Mouse (Mus musculus) myocyte (in vitro differentiated cells): Measurements from ENCODE around the gene Pdss2. TPM values are rescaled to one million over a fixed set of nuclear protein-coding genes. Genes with fewer than 3 reads are reported as not detected.

ENCODE experiments used
- H3K27me3 ChIP-seq: one replicate; pipeline ENCODE4 v1.6.1; 2011; ENCODE audit not compliant: control insufficient read depth, insufficient read depth, insufficient read length
- H3K36me3 ChIP-seq: one replicate; pipeline ENCODE4 v1.6.1; 2011; ENCODE audit not compliant: control insufficient read depth, insufficient read depth
- H3K4me2 ChIP-seq: one replicate; pipeline ENCODE4 v1.6.1; 2011; ENCODE audit warnings: low read depth, control low read depth
- H3K4me3 ChIP-seq: one replicate; pipeline ENCODE4 v1.5.1; 2011; ENCODE audit warnings: mild to moderate bottlenecking, control low read depth, moderate library complexity
- H3K79me2 ChIP-seq: one replicate; pipeline ENCODE4 v1.6.1; 2011; ENCODE audit not compliant: control insufficient read depth, insufficient read depth
- H3ac ChIP-seq: one replicate; pipeline ENCODE4 v1.6.1; 2011; ENCODE audit not compliant: control insufficient read depth, insufficient read length
- CEBPB ChIP-seq: IDR thresholded peaks from 2 replicates; pipeline ENCODE4 v1.6.1; 2011; ENCODE audit warnings: mild to moderate bottlenecking, moderate library complexity; ENCODE audit not compliant: poor library complexity, insufficient read depth, severe bottlenecking
- E2F4 ChIP-seq: IDR thresholded peaks from one replicate; pipeline ENCODE4 v1.6.1; 2011; ENCODE audit warnings: mild to moderate bottlenecking, control low read depth, moderate library complexity; ENCODE audit not compliant: insufficient read depth
- MAX ChIP-seq: IDR thresholded peaks from one replicate; pipeline ENCODE4 v1.6.1; 2011; ENCODE audit warnings: low read depth, mild to moderate bottlenecking, control low read depth
- MYOD1 ChIP-seq, 3 experiments: IDR thresholded peaks; one replicate each; pipeline ENCODE4 v1.6.1; 2011; ENCODE audit warnings: control low read depth in 2 of 3, low read depth in 2 of 3, mild to moderate bottlenecking in 2 of 3, moderate library complexity in 1 of 3; ENCODE audit not compliant: insufficient read length in 2 of 3, control insufficient read depth in 1 of 3
- MYOG ChIP-seq, 3 experiments: IDR thresholded peaks; one replicate each; pipeline ENCODE4 v1.6.1; 2011; ENCODE audit warnings: control low read depth in 2 of 3, low read depth in 2 of 3, mild to moderate bottlenecking in 2 of 3; ENCODE audit not compliant: insufficient read length in 2 of 3, control insufficient read depth in 1 of 3, insufficient read depth in 1 of 3
- POLR2A ChIP-seq: IDR thresholded peaks from one replicate; pipeline ENCODE4 v1.6.1; 2011; ENCODE audit warnings: low read depth, mild to moderate bottlenecking, control low read depth, moderate library complexity; ENCODE audit not compliant: insufficient read length
- POLR2AphosphoS2 ChIP-seq: IDR thresholded peaks from one replicate; pipeline ENCODE4 v1.6.1; 2011; ENCODE audit warnings: low read depth, control low read depth; ENCODE audit not compliant: insufficient read length
- REST ChIP-seq: IDR thresholded peaks from one replicate; pipeline ENCODE4 v1.6.1; 2011; ENCODE audit warnings: mild to moderate bottlenecking, control low read depth, moderate library complexity; ENCODE audit not compliant: insufficient read depth, insufficient read length
- SRF ChIP-seq: IDR thresholded peaks from one replicate; pipeline ENCODE4 v1.6.1; 2011; ENCODE audit warnings: low read depth; ENCODE audit not compliant: control insufficient read depth, insufficient read length
- TCF12 ChIP-seq: IDR thresholded peaks from one replicate; pipeline ENCODE4 v1.6.1; 2011; ENCODE audit warnings: mild to moderate bottlenecking, control low read depth; ENCODE audit not compliant: poor library complexity, insufficient read depth, severe bottlenecking
- TCF3 ChIP-seq: IDR thresholded peaks from one replicate; pipeline ENCODE4 v1.6.1; 2011; ENCODE audit warnings: low read depth, control low read depth; ENCODE audit not compliant: insufficient read length
- USF1 ChIP-seq: IDR thresholded peaks from one replicate; pipeline ENCODE4 v1.6.1; 2011; ENCODE audit warnings: low read depth, mild to moderate bottlenecking, control low read depth, moderate library complexity
- polyA plus RNA-seq: library from polyadenylated mRNA; unstranded; fragments of >200 nt; fragmentation: generic; extraction: Trizol; gene quantifications from one replicate; pipeline ENCODE4 v1.2.1, GENCODE M21; 2012; ENCODE audit warnings: missing spikeins

Gene Pdss2
- polyA plus RNA-seq, 1 experiment: 8.5 TPM

DNA sequence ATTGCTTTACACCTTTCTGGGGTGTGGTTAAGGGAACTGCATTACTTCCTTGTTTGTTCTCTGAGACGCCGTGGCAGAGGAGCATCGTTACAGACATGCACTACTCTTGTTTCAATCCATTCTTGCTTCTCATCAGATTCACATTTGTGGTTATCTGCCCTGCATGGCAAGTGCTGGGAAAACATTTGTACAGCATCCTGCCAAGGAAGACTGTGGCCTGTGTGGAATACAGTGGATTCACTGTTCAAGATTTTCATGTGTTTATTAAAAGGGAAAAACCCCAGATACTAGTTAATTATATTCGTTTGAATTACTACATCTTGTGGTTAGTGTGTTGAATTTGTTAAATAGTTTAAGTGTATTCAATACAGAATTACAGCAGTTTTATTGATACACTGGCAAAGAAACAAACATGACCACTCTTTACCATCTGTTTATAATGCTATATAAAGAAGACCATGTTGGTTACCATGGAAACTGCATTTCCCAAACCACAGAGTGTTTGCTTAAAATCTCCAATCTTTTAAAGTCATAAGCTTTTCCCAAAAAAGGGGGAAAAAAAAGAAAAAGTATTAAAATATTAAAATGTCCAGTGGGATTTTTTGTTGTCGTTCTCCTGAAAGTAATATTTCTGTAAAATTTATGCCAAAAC lies 58.5 kb downstream of the Pdss2 start:
- no peak overlapping the region for H3ac ChIP-seq

DNA sequence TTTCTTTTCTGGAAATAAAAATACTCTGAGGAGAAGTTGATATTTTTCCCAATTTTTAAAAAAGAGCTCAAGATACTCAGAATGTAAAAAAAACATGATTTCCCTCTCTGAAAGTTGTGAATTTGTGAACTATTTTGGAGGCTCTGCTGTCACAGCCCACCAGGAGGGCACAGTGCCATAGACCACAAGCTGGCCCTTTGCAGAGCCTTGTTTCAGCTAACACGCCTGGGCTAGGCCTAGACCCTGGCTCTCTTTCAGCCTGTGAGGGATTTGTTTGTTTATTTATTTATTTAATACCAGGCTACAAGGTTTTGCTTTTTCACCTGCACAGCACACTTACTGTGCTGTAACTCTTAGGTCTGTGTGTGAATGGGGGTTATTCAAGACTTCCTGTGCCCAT lies 64.3 kb downstream of the Pdss2 start:
- no peaks in the 10 kb centered on the region for H3K79me2 ChIP-seq
- H3K4me2 ChIP-seq: no peak overlapping the region
- H3K36me3 ChIP-seq: no peaks in the 10 kb centered on the region
- H3K4me3 ChIP-seq: no peak overlapping the region
- no peak for TF ChIP-seq USF1
- TF ChIP-seq E2F4: no peak
- TF ChIP-seq MAX: no peak
- TF ChIP-seq POLR2AphosphoS2: no peak
- no peak for TF ChIP-seq TCF12
- no peak for TF ChIP-seq MYOG (IDR thresholded peaks at IDR 0.05; ENCODE audit: control insufficient read depth in 1 of 3, insufficient read depth in 1 of 3, insufficient read length in 2 of 3, low read depth in 2 of 3)
- no peak for TF ChIP-seq SRF
- no peak for TF ChIP-seq REST
- TF ChIP-seq MYOD1 (IDR thresholded peaks at IDR 0.05; ENCODE audit: control insufficient read depth in 1 of 3, insufficient read length in 2 of 3, low read depth in 2 of 3): no peak
- H3K27me3 ChIP-seq: no peaks in the 10 kb centered on the region
- no peak overlapping the region for H3ac ChIP-seq

More for the DNA sequence above, 58.5 kb downstream of the Pdss2 start:
- Histone ChIP-seq H3K4me3 (no peak overlapping the region), H3K4me2 (no peak overlapping the region), H3K27me3 (no peaks in the 10 kb centered on the region), H3K36me3 (no peaks in the 10 kb centered on the region), H3K79me2 (no peaks in the 10 kb centered on the region)
- TF ChIP-seq CEBPB (no peak), MYOG (IDR thresholded peaks at IDR 0.05; ENCODE audit: control insufficient read depth in 1 of 3, insufficient read depth in 1 of 3, insufficient read length in 2 of 3, low read depth in 2 of 3) (no peak), MAX (no peak), SRF (no peak), MYOD1 (IDR thresholded peaks at IDR 0.05; ENCODE audit: control insufficient read depth in 1 of 3, insufficient read length in 2 of 3, low read depth in 2 of 3) (no peak), TCF12 (no peak), POLR2AphosphoS2 (no peak), E2F4 (no peak), REST (no peak), POLR2A (no peak), TCF3 (no peak), USF1 (no peak)

GRCm38 (mm10) chr10:43290638-43291230 lies 69.4 kb downstream of the Pdss2 start:
- Histone ChIP-seq H3K79me2 (no peaks in the 10 kb centered on the region), H3K36me3 (no peaks in the 10 kb centered on the region), H3K4me2 (no peak overlapping the region), H3K27me3 (no peaks in the 10 kb centered on the region), H3K4me3 (no peak overlapping the region), H3ac (no peak overlapping the region)
- TF ChIP-seq SRF: no peak
- no peak for TF ChIP-seq USF1
- TF ChIP-seq CEBPB: no peak
- no peak for TF ChIP-seq MYOG (IDR thresholded peaks at IDR 0.05; ENCODE audit: control insufficient read depth in 1 of 3, insufficient read depth in 1 of 3, insufficient read length in 2 of 3, low read depth in 2 of 3)
- no peak for TF ChIP-seq POLR2A
- no peak for TF ChIP-seq TCF12
- TF ChIP-seq MAX: no peak

DNA sequence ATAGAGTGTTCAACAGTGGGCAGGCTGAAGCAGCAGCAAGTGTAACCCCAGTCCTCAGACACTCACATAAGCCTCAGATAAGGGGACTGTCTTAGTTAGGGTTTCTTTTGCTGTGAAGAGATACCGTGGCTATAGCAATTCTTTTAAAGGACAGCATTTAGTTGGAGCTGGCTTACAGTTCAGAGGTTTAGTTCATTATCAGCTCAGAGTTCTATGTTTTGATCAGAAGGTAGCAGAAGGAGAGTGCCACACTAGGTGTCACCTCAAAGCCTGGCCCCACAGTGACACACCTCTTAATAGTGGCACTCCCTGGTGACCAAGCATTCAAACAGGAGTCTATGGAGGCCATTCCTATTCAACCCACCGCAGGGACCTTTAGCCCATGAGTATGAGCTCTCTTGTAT lies 70.0 kb downstream of the Pdss2 start:
- Histone ChIP-seq H3K27me3 (no peaks in the 10 kb centered on the region), H3ac (no peak overlapping the region), H3K79me2 (no peaks in the 10 kb centered on the region), H3K4me3 (no peak overlapping the region), H3K36me3 (no peaks in the 10 kb centered on the region), H3K4me2 (no peak overlapping the region)
- no peak for TF ChIP-seq MYOG (IDR thresholded peaks at IDR 0.05; ENCODE audit: control insufficient read depth in 1 of 3, insufficient read depth in 1 of 3, insufficient read length in 2 of 3, low read depth in 2 of 3)

DNA sequence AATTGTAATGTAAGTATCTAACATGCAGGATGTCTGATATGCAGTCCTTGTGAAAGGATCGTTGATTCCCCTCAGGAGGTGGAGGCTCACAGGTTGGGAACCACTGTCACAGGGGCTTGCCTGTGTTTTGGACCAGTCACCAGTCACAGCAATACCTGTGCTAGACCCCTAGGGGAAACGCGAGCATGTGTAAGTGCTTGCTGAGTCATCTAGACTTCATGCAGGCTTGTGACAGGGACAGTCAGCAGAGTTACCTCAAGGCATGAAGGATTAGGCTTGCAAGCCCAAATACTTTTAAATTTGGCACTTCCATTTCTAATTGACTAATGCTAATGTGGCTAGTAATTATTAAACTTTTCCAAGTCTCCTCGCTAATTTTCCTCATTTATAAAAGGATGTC lies 71.2 kb downstream of the Pdss2 start:
- no peak overlapping the region for H3ac ChIP-seq
- H3K27me3 ChIP-seq: no peaks in the 10 kb centered on the region
- no peak for TF ChIP-seq MYOD1 (IDR thresholded peaks at IDR 0.05; ENCODE audit: control insufficient read depth in 1 of 3, insufficient read length in 2 of 3, low read depth in 2 of 3)
- TF ChIP-seq MYOG (IDR thresholded peaks at IDR 0.05; ENCODE audit: control insufficient read depth in 1 of 3, insufficient read depth in 1 of 3, insufficient read length in 2 of 3, low read depth in 2 of 3): no peak
- no peak for TF ChIP-seq SRF
- TF ChIP-seq TCF12: no peak
- TF ChIP-seq USF1: no peak
- TF ChIP-seq E2F4: no peak
- no peak for TF ChIP-seq POLR2A
- no peak for TF ChIP-seq REST
- TF ChIP-seq CEBPB: no peak
- TF ChIP-seq TCF3: no peak
- TF ChIP-seq POLR2AphosphoS2: no peak
- no peak for TF ChIP-seq MAX
- H3K4me3 ChIP-seq: no peak overlapping the region
- no peaks in the 10 kb centered on the region for H3K36me3 ChIP-seq
- H3K4me2 ChIP-seq: no peak overlapping the region
- no peaks in the 10 kb centered on the region for H3K79me2 ChIP-seq
